Mouse (Mus musculus) cerebellum, postnatal 10 days (tissue): ENCODE results near the gene 2410015M20Rik.

Source experiments
- DNase-seq, 2 experiments: peaks; one replicate each; pipeline ENCODE4 v3.0.0; 2021; ENCODE audit warnings: mixed read lengths in 2 of 2

The 2410015M20Rik gene

GRCm38 (mm10) chr17:56570287-56570686, 39.3 kb downstream of the 2410015M20Rik start:
- no peak for DNase-seq

GRCm38 (mm10) chr17:56567370-56567769, 42.2 kb downstream of the 2410015M20Rik start:
- DNase-seq, result no peak

GRCm38 (mm10) chr17:56566918-56567317, 42.7 kb downstream of the 2410015M20Rik start:
- DNase-seq, result no peak

- DNase-seq, result peak; percentile 31 to 42
Measured at GRCm38 (mm10) chr17:56566293-56566692, 43.3 kb downstream of the 2410015M20Rik start.

GRCm38 (mm10) chr17:56561866-56562265, 47.7 kb downstream of the 2410015M20Rik start:
- DNase-seq, result no peak

GRCm38 (mm10) chr17:56560131-56560530, 49.4 kb downstream of the 2410015M20Rik start:
- no peak for DNase-seq

GRCm38 (mm10) chr17:56559386-56559785, 50.2 kb downstream of the 2410015M20Rik start:
- DNase-seq, result peak in 1 of 2 experiments; percentile 15

GRCm38 (mm10) chr17:56558448-56558847, 51.1 kb downstream of the 2410015M20Rik start:
- peak; percentile 86 to 87 for DNase-seq
